Mouse (Mus musculus) G1E (cell line): Measurements from ENCODE around the gene Trak1.

Source experiments
- CTCF ChIP-seq: IDR thresholded peaks from 2 replicates; pipeline ENCODE4 v1.5.1; 2012; ENCODE audit warnings: low read depth, low read length, inconsistent platforms, mixed read lengths
- GATA1 ChIP-seq: IDR thresholded peaks from 2 replicates; pipeline ENCODE4 v1.6.1; 2012; ENCODE audit warnings: borderline replicate concordance, low read length, inconsistent platforms, mixed read lengths
- POLR2AphosphoS5 ChIP-seq: IDR thresholded peaks from 2 replicates; pipeline ENCODE4 v1.6.1; 2012; ENCODE audit warnings: low read depth, low read length, inconsistent platforms; ENCODE audit not compliant: insufficient replicate concordance
- TAL1 ChIP-seq: conservative IDR thresholded peaks from 2 replicates; pipeline ENCODE4 v1.6.1; 2012; ENCODE audit warnings: low read depth, low read length, inconsistent platforms, mixed read lengths

GRCm38 (mm10) chr9:121511911-121512310 is 214.6 kb downstream of the Trak1 start:
- TF ChIP-seq GATA1 (no peak), TAL1 (no peak), CTCF (no peak), POLR2AphosphoS5 (no peak)
